Mouse (Mus musculus) cerebellum, adult 2 months (tissue): ENCODE results near the gene Slc23a2.

Source experiments
- CTCF ChIP-seq: fragments of 200-500 bp; IDR thresholded peaks from 2 replicates; pipeline ENCODE4 v1.5.1; 2011; ENCODE audit warnings: low read depth, mild to moderate bottlenecking, control low read depth, low read length, moderate library complexity, borderline replicate concordance; ENCODE audit not compliant: insufficient read depth
- POLR2A ChIP-seq: fragments of 200-500 bp; IDR thresholded peaks from 2 replicates; pipeline ENCODE4 v1.6.1; 2011; ENCODE audit warnings: low read length, control low read depth, borderline replicate concordance; ENCODE audit not compliant: insufficient read depth

DNA sequence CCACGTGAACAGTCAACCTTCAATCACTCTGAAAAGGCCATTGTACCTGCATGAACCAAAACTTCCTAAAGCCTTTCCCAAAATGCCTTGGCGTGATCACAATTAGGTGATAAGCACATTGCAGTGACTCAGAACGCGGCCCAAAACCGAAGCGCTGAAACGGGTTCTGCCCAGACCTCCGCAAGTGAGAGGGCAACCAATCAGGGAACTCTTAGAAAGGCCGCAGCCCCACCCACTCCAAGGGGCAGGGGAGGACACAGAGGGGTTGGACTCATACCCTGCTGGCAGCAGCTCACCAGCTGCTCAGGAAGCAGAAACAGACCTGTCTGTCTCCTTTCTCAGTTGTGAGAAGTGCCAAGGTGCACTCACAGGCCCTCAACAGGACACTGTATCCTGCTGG lies 13.6 kb downstream of the Slc23a2 start:
- TF ChIP-seq CTCF (no peak), POLR2A (no peak)
